Mouse (Mus musculus) spleen, adult 2 months (tissue): ENCODE data around the gene Gm38431.

Experiments used
- CTCF ChIP-seq: fragments of 200-500 bp; IDR thresholded peaks from 2 replicates; pipeline ENCODE4 v1.5.1; 2011; ENCODE audit warnings: mild to moderate bottlenecking, inconsistent platforms; ENCODE audit not compliant: insufficient read depth, insufficient read length, insufficient replicate concordance; ENCODE audit errors: extremely low read depth
- POLR2A ChIP-seq: fragments of 200-500 bp; IDR thresholded peaks from 2 replicates; pipeline ENCODE4 v1.6.1; 2011; ENCODE audit warnings: low read depth, low read length, inconsistent platforms

DNA sequence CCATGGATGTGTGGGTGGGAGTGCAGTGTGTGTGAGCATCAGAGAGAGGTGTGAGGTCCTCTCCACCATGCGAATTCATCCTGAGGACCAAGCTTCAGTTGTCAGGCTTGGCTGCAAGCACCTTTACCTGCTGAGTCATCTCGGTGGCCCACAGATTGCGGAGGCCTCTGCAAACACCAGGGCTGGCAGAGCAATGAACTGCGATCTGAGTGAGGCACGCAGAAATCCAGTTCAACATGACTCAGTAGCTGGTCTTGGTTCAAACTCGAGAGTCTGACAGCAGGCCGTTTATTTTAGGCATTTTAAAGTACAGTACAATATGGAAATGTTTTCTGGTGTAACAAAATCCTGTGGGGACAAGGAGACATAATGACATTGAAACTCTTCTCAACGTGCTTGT lies 6.0 kb upstream of the Gm38431 start:
- no peak for TF ChIP-seq CTCF
- TF ChIP-seq POLR2A: no peak
